Mouse (Mus musculus) embryonic facial prominence, embryonic 13.5 days (tissue): ENCODE results near the gene Reck. TPM values are rescaled to one million over a fixed set of nuclear protein-coding genes. Genes with fewer than 3 reads are reported as not detected.
A peak's percentile ranks its signal among the peaks of the same experiment; 100 is the strongest.

ENCODE experiments used
- ATAC-seq: fragments of 200-750 bp; cut with Nextera tagmentation; 2 replicates; pipeline ENCODE4 v1.8.0; 2017; ENCODE audit warnings: low read depth; ENCODE audit not compliant: insufficient number of reproducible peaks, insufficient read depth, low FRiP score, low TSS enrichment
- H3K27ac ChIP-seq: fragments of 300-500 bp; sonication (generic); 2 replicates; pipeline ENCODE4 v1.5.1; 2015; ENCODE audit warnings: moderate library complexity, mild to moderate bottlenecking, inconsistent platforms
- H3K27me3 ChIP-seq: fragments of 300-500 bp; sonication (generic); 2 replicates; pipeline ENCODE4 v1.6.1; 2015; ENCODE audit warnings: mild to moderate bottlenecking, inconsistent platforms
- H3K36me3 ChIP-seq: fragments of 300-500 bp; sonication (generic); 2 replicates; pipeline ENCODE4 v1.6.1; 2015; ENCODE audit warnings: mild to moderate bottlenecking, inconsistent platforms
- H3K4me1 ChIP-seq: fragments of 300-500 bp; sonication (generic); 2 replicates; pipeline ENCODE4 v1.6.1; 2015; ENCODE audit warnings: inconsistent platforms
- H3K4me2 ChIP-seq: fragments of 300-500 bp; sonication (generic); 2 replicates; pipeline ENCODE4 v1.6.1; 2015; ENCODE audit warnings: moderate library complexity, mild to moderate bottlenecking, inconsistent platforms
- H3K4me3 ChIP-seq: fragments of 300-500 bp; sonication (generic); 2 replicates; pipeline ENCODE4 v1.5.1; 2015; ENCODE audit warnings: mild to moderate bottlenecking, inconsistent platforms
- H3K9ac ChIP-seq: fragments of 300-500 bp; sonication (generic); 2 replicates; pipeline ENCODE4 v1.6.1; 2015; ENCODE audit warnings: mild to moderate bottlenecking, inconsistent platforms
- H3K9me3 ChIP-seq: fragments of 300-500 bp; sonication (generic); 2 replicates; pipeline ENCODE4 v1.6.1; 2016; ENCODE audit warnings: inconsistent platforms
- WGBS: fragments of 180-500 bp; shearing (Covaris S2); methylation state at CpG from one replicate; pipeline ENCODE4 v1.1.7; 2015; ENCODE audit warnings: mixed read lengths; 5-methylcytosine and 5-hydroxymethylcytosine counted together
- polyA plus RNA-seq: library from polyadenylated mRNA; unstranded; fragments of >200 nt; fragmentation: Nextera tagmentation; extraction: Ambion mirVana; gene quantifications from 2 replicates; pipeline ENCODE4 v1.2.1, GENCODE M21; 2015

Reck gene
- polyA plus RNA-seq, 1 experiment from 2014 or later = 28.9 TPM

DNA sequence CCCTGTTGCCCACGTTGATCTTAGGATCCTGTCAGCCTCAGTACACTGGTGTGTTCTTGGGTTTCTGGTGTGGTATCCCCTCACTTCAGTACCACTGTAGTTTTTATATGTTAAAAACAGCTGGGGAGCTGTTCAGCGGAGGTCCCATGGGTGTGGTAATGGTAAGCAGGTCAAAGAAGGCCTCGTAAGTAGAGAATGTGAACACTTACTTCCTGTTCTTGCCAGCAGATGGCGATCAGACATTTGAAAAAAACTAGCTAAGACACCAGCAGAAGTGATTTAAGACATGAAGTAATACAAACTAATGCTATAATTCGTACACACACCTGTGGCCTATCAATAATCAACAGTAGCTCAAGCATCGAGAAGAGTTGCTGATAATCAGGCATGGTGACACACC, 31.1 kb downstream of the Reck start:
- WGBS = 20% methylated on average over 6 of the region's 6 CpGs
- H3K27me3 ChIP-seq = no peaks in the 10 kb centered on the region
- ATAC-seq = no peak
- peaks cover 8% of the 10 kb centered on the region; the same call in 1 of the 2 replicates for H3K4me1 ChIP-seq
- H3K27ac ChIP-seq = no peak overlapping the region
- H3K4me3 ChIP-seq = no peak overlapping the region
- no peaks in the 10 kb centered on the region for H3K9me3 ChIP-seq
- H3K4me2 ChIP-seq = no peak overlapping the region
- H3K9ac ChIP-seq = 0 out of 2 replicates have a peak overlapping the region, but pooled peaks have one; percentile 46
- H3K36me3 ChIP-seq = peaks cover 32% of the 10 kb centered on the region

DNA sequence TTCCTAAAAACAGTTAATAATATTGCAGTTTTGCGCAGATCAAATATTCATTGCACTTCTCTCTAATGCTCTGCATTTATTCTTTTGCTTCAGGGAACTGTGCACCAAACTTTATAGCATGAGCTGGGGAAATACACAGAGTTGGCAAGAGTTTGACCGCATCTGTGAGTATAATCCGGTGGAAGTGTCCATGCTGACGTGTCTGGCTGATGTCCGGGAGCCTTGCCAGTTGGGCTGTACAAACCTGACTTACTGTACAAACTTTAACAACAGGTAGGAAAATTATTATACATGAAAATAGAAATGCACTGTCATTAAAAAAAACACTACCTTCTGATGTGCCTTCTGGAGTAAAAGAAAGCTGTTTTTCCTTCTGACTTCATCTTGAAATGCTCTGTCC, 42.9 kb downstream of the Reck start:
- H3K27me3 ChIP-seq = no peaks in the 10 kb centered on the region
- H3K9ac ChIP-seq = no peak overlapping the region
- WGBS = 93% methylated on average over 5 of the region's 5 CpGs
- ATAC-seq = no peak
- H3K4me3 ChIP-seq = no peak overlapping the region
- no peak overlapping the region for H3K27ac ChIP-seq
- H3K4me1 ChIP-seq = no peaks in the 10 kb centered on the region
- H3K9me3 ChIP-seq = no peaks in the 10 kb centered on the region
- peaks cover 31% of the 10 kb centered on the region for H3K36me3 ChIP-seq
- H3K4me2 ChIP-seq = no peak overlapping the region

DNA sequence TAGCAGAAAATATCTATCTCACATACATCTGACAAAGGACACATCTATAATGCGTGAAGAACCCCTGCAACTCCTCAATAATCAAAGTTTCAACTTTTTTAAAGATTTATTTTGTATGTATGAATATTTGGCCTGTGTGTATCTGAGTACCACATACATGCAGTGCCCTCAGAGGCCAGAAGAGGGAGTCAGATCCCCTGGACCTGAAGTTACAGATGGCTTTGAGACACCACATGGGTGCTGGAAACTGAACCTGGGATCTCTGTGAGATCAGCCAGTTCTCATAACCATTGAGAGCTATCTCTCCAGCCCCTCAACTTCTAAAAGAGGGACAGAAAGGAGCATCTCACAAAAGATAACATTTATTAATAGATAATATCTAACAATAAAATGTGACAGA, 45.3 kb downstream of the Reck start:
- H3K27ac ChIP-seq = no peak overlapping the region
- peaks cover 49% of the 10 kb centered on the region for H3K36me3 ChIP-seq
- no peaks in the 10 kb centered on the region for H3K27me3 ChIP-seq
- H3K4me1 ChIP-seq = no peaks in the 10 kb centered on the region
- no peak for ATAC-seq
- no peak overlapping the region for H3K9ac ChIP-seq
- no peaks in the 10 kb centered on the region for H3K9me3 ChIP-seq
- WGBS = 98% methylated on average over 1 of the region's 1 CpGs
- H3K4me2 ChIP-seq = no peak overlapping the region
- no peak overlapping the region for H3K4me3 ChIP-seq

DNA sequence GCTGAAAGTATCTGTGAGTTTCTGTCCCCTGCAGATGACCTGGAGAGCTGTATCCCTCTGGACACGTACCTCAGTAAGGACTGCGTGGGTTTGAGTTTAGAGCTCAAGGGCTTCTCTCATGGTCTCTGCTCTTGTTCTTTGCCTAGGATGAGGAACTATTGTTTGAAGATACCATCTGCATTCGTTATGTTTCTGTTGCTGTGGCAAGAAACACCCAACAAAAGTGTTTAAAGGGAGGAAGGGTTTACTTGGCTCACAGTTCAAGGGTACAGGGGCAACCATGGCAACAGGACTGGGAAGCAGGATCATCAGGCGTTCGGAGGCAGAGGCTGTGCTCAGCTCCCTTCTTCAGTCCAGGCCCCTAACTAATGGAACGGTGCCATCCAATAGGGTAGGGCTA, 49.8 kb downstream of the Reck start:
- no peak overlapping the region for H3K4me2 ChIP-seq
- H3K27ac ChIP-seq = no peak overlapping the region
- peaks cover 71% of the 10 kb centered on the region for H3K36me3 ChIP-seq
- no peak for ATAC-seq
- WGBS = 85% methylated on average over 6 of the region's 6 CpGs
- H3K4me1 ChIP-seq = no peaks in the 10 kb centered on the region
- no peaks in the 10 kb centered on the region for H3K27me3 ChIP-seq
- H3K9ac ChIP-seq = no peak overlapping the region
- H3K4me3 ChIP-seq = no peak overlapping the region
- no peaks in the 10 kb centered on the region for H3K9me3 ChIP-seq

DNA sequence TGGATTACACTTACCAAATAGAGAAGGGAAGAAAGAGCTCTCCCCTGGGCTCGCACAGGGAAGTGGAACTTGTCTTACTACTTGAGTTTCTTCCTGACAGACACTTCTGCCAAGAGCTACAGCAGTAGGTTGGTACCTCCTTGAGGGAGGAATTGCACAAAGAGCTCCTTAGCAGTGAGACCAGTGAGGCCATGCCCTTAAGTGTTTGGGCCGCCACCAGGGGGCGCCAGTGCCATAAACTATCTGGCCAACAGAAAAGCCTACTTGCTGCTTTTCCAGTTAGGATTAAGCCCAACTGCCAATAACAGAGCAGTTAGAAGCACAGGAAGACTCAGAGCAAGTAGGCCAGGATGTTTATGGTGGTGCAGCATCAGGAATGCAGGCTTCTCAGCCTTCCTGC, 50.4 kb downstream of the Reck start:
- H3K27me3 ChIP-seq = no peaks in the 10 kb centered on the region
- H3K27ac ChIP-seq = no peak overlapping the region
- no peaks in the 10 kb centered on the region for H3K4me1 ChIP-seq
- no peak overlapping the region for H3K4me2 ChIP-seq
- H3K36me3 ChIP-seq = peaks cover 73% of the 10 kb centered on the region
- 14% methylated on average over 3 of the region's 3 CpGs for WGBS
- no peaks in the 10 kb centered on the region for H3K9me3 ChIP-seq
- H3K4me3 ChIP-seq = no peak overlapping the region
- ATAC-seq = 0 out of 2 replicates have a peak, but pooled peaks have one; percentile 43
- no peak overlapping the region for H3K9ac ChIP-seq

DNA sequence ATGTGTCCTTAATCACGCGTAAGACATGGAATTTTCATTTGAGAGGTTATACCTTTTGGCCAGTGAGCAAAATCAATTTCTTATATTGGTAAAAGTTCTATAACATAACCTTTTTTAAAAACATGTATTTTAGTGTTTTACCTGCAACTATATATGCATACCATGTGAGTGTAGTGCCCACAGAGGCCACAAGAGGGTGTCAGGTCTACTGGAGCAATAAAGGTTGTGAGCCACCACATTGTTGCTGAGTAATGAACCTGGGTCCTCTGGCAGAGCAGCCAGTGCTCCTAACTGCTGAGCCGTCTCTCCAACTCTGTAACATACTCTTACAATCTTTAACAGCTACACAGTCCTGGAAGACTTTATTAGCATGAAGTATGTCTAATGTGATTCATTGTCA, 52.5 kb downstream of the Reck start:
- ATAC-seq = no peak
- Histone ChIP-seq H3K4me1 (no peaks in the 10 kb centered on the region), H3K27ac (no peak overlapping the region), H3K36me3 (peaks cover 91% of the 10 kb centered on the region), H3K4me2 (no peak overlapping the region), H3K9ac (no peak overlapping the region), H3K9me3 (no peaks in the 10 kb centered on the region), H3K4me3 (no peak overlapping the region), H3K27me3 (no peaks in the 10 kb centered on the region)
- 92% methylated on average over 3 of the region's 3 CpGs for WGBS

DNA sequence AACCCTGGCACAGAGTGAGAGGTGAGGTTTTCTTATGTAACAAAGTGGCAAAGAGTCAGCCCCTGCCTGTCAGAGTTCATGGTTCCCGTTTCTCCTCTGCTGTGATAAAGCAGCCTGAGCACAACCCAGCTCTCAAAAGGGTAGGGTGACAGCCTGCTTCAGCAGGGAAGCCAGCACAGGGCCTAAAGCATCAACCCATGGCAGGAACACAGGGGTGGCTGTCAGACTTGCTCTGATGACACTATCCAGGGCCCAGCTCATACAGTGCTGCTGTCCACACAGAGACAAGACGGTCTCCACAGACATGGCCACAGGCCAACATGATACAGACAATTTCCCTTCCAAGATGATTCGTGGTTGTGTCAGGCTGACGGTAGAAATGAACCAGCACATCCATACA, 56.5 kb downstream of the Reck start:
- no peak overlapping the region for H3K4me2 ChIP-seq
- H3K4me1 ChIP-seq = no peaks in the 10 kb centered on the region
- no peak overlapping the region for H3K4me3 ChIP-seq
- H3K36me3 ChIP-seq = peaks cover 77% of the 10 kb centered on the region
- no peak overlapping the region for H3K9ac ChIP-seq
- H3K27me3 ChIP-seq = no peaks in the 10 kb centered on the region
- H3K9me3 ChIP-seq = no peaks in the 10 kb centered on the region
- no peak overlapping the region for H3K27ac ChIP-seq
- 89% methylated on average over 4 of the region's 4 CpGs for WGBS
- ATAC-seq = no peak

DNA sequence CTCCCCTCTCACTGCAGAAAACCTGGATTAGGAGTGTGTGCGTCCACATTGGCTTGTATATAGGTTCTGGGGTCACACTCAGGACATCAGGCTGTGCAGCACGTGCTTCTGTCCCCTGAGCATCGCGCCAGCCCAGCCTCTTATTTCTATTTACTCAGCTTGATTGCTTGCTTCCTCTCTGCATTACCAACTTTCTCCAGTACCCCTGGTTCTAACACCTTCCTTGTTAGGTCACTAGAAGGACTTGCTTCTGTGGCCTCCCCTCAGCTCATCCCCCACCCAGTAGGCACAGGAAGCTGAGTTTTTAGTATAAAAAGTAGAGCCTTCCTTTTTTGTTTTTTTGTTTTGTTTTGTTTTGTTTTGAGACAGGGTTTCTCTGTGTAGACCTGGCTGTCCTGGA, 60.9 kb downstream of the Reck start:
- H3K9me3 ChIP-seq = no peaks in the 10 kb centered on the region

DNA sequence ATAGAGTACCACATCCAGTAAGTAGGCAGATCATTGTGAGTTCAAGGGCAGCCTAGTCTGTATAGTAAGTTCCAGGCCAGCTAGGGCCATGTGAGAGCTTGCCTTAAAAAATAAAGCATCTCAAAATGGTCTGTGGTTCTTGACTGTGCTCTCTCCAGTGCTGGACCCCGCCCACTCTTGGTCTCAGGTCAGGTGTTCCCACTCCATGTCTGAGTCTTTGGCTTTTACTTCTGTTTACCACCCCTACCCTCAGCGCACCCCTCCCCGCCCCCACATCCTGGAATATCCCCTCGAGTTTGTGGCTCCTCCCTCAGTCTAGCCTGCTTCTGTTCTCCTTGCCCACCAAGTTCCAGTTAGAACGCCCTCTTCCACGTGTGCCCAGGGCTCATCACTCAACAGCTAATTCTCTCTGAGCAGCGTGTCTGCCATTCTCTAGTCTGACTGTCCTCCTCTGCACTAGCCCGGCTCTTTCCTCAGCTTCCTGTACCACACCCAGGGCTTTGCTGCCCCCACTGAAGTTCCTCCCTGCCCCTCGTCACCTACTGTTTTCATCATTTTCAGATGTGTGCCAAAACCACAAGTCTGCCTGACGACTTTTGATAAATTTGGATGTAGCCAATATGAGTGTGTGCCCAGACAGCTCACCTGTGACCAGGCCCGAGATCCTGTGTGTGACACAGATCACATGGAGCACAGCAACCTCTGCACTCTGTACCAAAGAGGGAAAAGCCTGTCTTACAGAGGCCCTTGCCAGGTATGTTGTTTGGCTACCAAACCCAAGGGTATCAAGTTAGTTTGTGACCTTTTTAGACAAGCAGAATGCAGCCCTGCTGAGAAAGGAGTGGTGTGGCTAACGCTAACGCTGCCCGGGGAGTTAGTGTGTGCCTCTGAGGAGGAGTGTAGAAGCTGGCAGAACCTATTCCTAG, 61.7 kb downstream of the Reck start:
- Histone ChIP-seq H3K27me3 (no peaks in the 10 kb centered on the region), H3K36me3 (peaks cover 66% of the 10 kb centered on the region), H3K9ac (no peak overlapping the region), H3K4me3 (no peak overlapping the region), H3K4me2 (no peak overlapping the region), H3K4me1 (no peaks in the 10 kb centered on the region), H3K9me3 (no peaks in the 10 kb centered on the region), H3K27ac (no peak overlapping the region)
- ATAC-seq = no peak
- 84% methylated on average over 14 of the region's 14 CpGs for WGBS

More for the DNA sequence above, 60.9 kb downstream of the Reck start:
- Histone ChIP-seq H3K27me3 (no peaks in the 10 kb centered on the region), H3K4me3 (no peak overlapping the region), H3K4me2 (no peak overlapping the region), H3K9ac (no peak overlapping the region), H3K27ac (no peak overlapping the region), H3K36me3 (peaks cover 67% of the 10 kb centered on the region), H3K4me1 (no peaks in the 10 kb centered on the region)
- ATAC-seq = no peak
- 79% methylated on average over 4 of the region's 4 CpGs for WGBS

DNA sequence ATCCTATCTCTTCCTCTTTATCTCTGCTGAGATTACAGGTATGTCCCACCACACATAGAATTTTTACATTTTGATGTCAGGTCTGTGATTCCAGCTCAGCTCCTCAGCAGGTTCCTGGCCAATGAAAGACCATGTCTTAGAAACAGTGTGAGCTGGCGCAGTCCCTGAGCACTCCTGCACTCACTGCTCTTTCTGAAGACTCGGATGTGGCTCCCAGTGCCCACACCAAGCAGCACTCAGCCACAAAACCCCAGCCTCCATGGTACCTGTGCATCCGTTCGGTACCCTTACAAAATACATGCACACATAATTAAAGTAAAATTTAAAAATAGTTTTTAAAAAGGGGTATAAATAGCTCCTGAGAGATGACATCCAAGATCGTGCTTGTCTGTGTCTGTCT, 66.0 kb downstream of the Reck start:
- Histone ChIP-seq H3K4me1 (no peaks in the 10 kb centered on the region), H3K4me2 (no peak overlapping the region), H3K9me3 (no peaks in the 10 kb centered on the region), H3K9ac (no peak overlapping the region), H3K4me3 (no peak overlapping the region), H3K27ac (no peak overlapping the region), H3K27me3 (no peaks in the 10 kb centered on the region), H3K36me3 (peaks cover 77% of the 10 kb centered on the region)
- WGBS = 88% methylated on average over 5 of the region's 5 CpGs
- ATAC-seq = no peak

DNA sequence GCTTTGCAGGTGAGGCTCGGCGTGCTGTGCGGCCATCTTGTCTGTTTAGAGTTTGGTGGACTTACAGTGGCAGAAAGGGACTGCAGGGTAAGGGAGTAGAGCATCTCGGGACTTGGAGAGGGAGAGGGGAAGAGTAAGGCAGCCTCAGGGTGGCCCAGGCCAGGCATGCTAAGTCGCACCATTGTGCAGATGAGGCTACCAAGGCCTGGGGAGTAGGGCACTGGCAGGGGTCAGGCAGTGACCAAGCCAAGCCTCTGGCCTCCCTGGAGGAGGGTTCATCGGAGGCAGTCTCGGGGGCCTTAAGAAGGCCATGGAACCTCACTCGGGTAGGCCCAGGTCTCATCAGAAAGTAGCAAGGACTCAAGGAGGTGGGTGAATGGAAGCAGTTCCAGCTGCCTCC, 67.1 kb downstream of the Reck start:
- Histone ChIP-seq H3K4me3 (no peak overlapping the region), H3K9me3 (no peaks in the 10 kb centered on the region), H3K9ac (no peak overlapping the region), H3K27ac (no peak overlapping the region), H3K4me2 (no peak overlapping the region), H3K27me3 (no peaks in the 10 kb centered on the region), H3K36me3 (peaks cover 74% of the 10 kb centered on the region), H3K4me1 (no peaks in the 10 kb centered on the region)
- ATAC-seq = no peak
- WGBS = 90% methylated on average over 8 of the region's 8 CpGs

DNA sequence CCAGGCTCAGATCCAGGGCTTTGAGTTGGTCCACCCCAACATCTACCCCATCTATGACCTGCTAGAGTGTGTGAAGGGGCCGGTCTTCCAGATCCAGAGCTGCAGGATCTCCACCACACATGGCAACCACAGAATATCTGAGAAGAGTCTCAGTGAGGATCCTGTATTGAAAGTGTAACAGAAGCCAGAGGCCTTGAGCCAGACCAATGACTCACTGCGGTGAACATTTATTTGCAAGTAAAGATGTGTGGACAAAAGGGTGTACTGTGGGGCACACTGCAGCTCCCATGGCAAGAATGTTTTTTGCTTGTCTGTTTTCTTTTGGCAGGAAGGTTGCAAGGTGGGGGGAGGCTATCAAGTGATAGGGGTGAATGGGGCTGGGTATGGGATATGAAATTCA, 72.2 kb downstream of the Reck start:
- H3K27ac ChIP-seq = no peak overlapping the region
- no peak overlapping the region for H3K9ac ChIP-seq
- WGBS = 98% methylated on average over 2 of the region's 2 CpGs
- H3K36me3 ChIP-seq = peaks cover 33% of the 10 kb centered on the region
- no peak overlapping the region for H3K4me3 ChIP-seq
- ATAC-seq = no peak
- no peaks in the 10 kb centered on the region for H3K27me3 ChIP-seq
- H3K4me2 ChIP-seq = no peak overlapping the region
- H3K4me1 ChIP-seq = no peaks in the 10 kb centered on the region
- no peaks in the 10 kb centered on the region for H3K9me3 ChIP-seq
